Mouse (Mus musculus) myocyte (in vitro differentiated cells): ENCODE measurements at regions not wholly inside any gene's neighbourhood (a gene's known extent, or its start where the extent isn't known, plus 50 kb on each side); places are given as distances from the start of the nearest gene placed in this dataset.

Experiments
- H3K27me3 ChIP-seq: one replicate; pipeline ENCODE4 v1.6.1; 2011; ENCODE audit not compliant: control insufficient read depth, insufficient read depth, insufficient read length
- H3K36me3 ChIP-seq: one replicate; pipeline ENCODE4 v1.6.1; 2011; ENCODE audit not compliant: control insufficient read depth, insufficient read depth
- H3K4me2 ChIP-seq: one replicate; pipeline ENCODE4 v1.6.1; 2011; ENCODE audit warnings: low read depth, control low read depth
- H3K4me3 ChIP-seq: one replicate; pipeline ENCODE4 v1.5.1; 2011; ENCODE audit warnings: mild to moderate bottlenecking, control low read depth, moderate library complexity
- H3K79me2 ChIP-seq: one replicate; pipeline ENCODE4 v1.6.1; 2011; ENCODE audit not compliant: control insufficient read depth, insufficient read depth
- H3ac ChIP-seq: one replicate; pipeline ENCODE4 v1.6.1; 2011; ENCODE audit not compliant: control insufficient read depth, insufficient read length
- CEBPB ChIP-seq: IDR thresholded peaks from 2 replicates; pipeline ENCODE4 v1.6.1; 2011; ENCODE audit warnings: mild to moderate bottlenecking, moderate library complexity; ENCODE audit not compliant: poor library complexity, insufficient read depth, severe bottlenecking
- E2F4 ChIP-seq: IDR thresholded peaks from one replicate; pipeline ENCODE4 v1.6.1; 2011; ENCODE audit warnings: mild to moderate bottlenecking, control low read depth, moderate library complexity; ENCODE audit not compliant: insufficient read depth
- MAX ChIP-seq: IDR thresholded peaks from one replicate; pipeline ENCODE4 v1.6.1; 2011; ENCODE audit warnings: low read depth, mild to moderate bottlenecking, control low read depth
- MYOD1 ChIP-seq, 3 experiments: IDR thresholded peaks; one replicate each; pipeline ENCODE4 v1.6.1; 2011; ENCODE audit warnings: control low read depth in 2 of 3, low read depth in 2 of 3, mild to moderate bottlenecking in 2 of 3, moderate library complexity in 1 of 3; ENCODE audit not compliant: insufficient read length in 2 of 3, control insufficient read depth in 1 of 3
- MYOG ChIP-seq, 3 experiments: IDR thresholded peaks; one replicate each; pipeline ENCODE4 v1.6.1; 2011; ENCODE audit warnings: control low read depth in 2 of 3, low read depth in 2 of 3, mild to moderate bottlenecking in 2 of 3; ENCODE audit not compliant: insufficient read length in 2 of 3, control insufficient read depth in 1 of 3, insufficient read depth in 1 of 3
- POLR2A ChIP-seq: IDR thresholded peaks from one replicate; pipeline ENCODE4 v1.6.1; 2011; ENCODE audit warnings: low read depth, mild to moderate bottlenecking, control low read depth, moderate library complexity; ENCODE audit not compliant: insufficient read length
- POLR2AphosphoS2 ChIP-seq: IDR thresholded peaks from one replicate; pipeline ENCODE4 v1.6.1; 2011; ENCODE audit warnings: low read depth, control low read depth; ENCODE audit not compliant: insufficient read length
- REST ChIP-seq: IDR thresholded peaks from one replicate; pipeline ENCODE4 v1.6.1; 2011; ENCODE audit warnings: mild to moderate bottlenecking, control low read depth, moderate library complexity; ENCODE audit not compliant: insufficient read depth, insufficient read length
- SRF ChIP-seq: IDR thresholded peaks from one replicate; pipeline ENCODE4 v1.6.1; 2011; ENCODE audit warnings: low read depth; ENCODE audit not compliant: control insufficient read depth, insufficient read length
- TCF12 ChIP-seq: IDR thresholded peaks from one replicate; pipeline ENCODE4 v1.6.1; 2011; ENCODE audit warnings: mild to moderate bottlenecking, control low read depth; ENCODE audit not compliant: poor library complexity, insufficient read depth, severe bottlenecking
- TCF3 ChIP-seq: IDR thresholded peaks from one replicate; pipeline ENCODE4 v1.6.1; 2011; ENCODE audit warnings: low read depth, control low read depth; ENCODE audit not compliant: insufficient read length
- USF1 ChIP-seq: IDR thresholded peaks from one replicate; pipeline ENCODE4 v1.6.1; 2011; ENCODE audit warnings: low read depth, mild to moderate bottlenecking, control low read depth, moderate library complexity

GRCm38 (mm10) chr10:66839058-66839457 lies 256.9 kb upstream of the Jmjd1c start:
- Histone ChIP-seq H3K4me2 (no peak overlapping the region), H3K36me3 (no peaks in the 10 kb centered on the region), H3K79me2 (no peaks in the 10 kb centered on the region), H3ac (no peak overlapping the region), H3K27me3 (no peaks in the 10 kb centered on the region), H3K4me3 (no peak overlapping the region)
- TF ChIP-seq REST (no peak), USF1 (no peak), CEBPB (no peak), POLR2A (no peak), MYOG (IDR thresholded peaks at IDR 0.05; ENCODE audit: control insufficient read depth in 1 of 3, insufficient read depth in 1 of 3, insufficient read length in 2 of 3, low read depth in 2 of 3) (no peak), TCF12 (no peak), MAX (no peak), SRF (no peak), POLR2AphosphoS2 (no peak), MYOD1 (IDR thresholded peaks at IDR 0.05; ENCODE audit: control insufficient read depth in 1 of 3, insufficient read length in 2 of 3, low read depth in 2 of 3) (no peak), E2F4 (no peak), TCF3 (no peak)

GRCm38 (mm10) chr10:66843258-66843657 lies 252.7 kb upstream of the Jmjd1c start:
- no peak overlapping the region for H3K4me3 ChIP-seq
- TF ChIP-seq REST (no peak), USF1 (no peak), SRF (no peak), E2F4 (no peak), POLR2AphosphoS2 (no peak), POLR2A (no peak), TCF12 (no peak), TCF3 (no peak), MAX (no peak), CEBPB (no peak), MYOD1 (IDR thresholded peaks at IDR 0.05; ENCODE audit: control insufficient read depth in 1 of 3, insufficient read length in 2 of 3, low read depth in 2 of 3) (no peak), MYOG (IDR thresholded peaks at IDR 0.05; ENCODE audit: control insufficient read depth in 1 of 3, insufficient read depth in 1 of 3, insufficient read length in 2 of 3, low read depth in 2 of 3) (no peak)
- no peaks in the 10 kb centered on the region for H3K36me3 ChIP-seq
- H3K79me2 ChIP-seq: no peaks in the 10 kb centered on the region
- no peak overlapping the region for H3K4me2 ChIP-seq
- no peak overlapping the region for H3ac ChIP-seq
- no peaks in the 10 kb centered on the region for H3K27me3 ChIP-seq

GRCm38 (mm10) chr10:66848778-66849177 lies 247.1 kb upstream of the Jmjd1c start:
- TF ChIP-seq USF1 (no peak), POLR2AphosphoS2 (no peak), TCF3 (no peak), REST (no peak), SRF (no peak), TCF12 (no peak), MYOG (IDR thresholded peaks at IDR 0.05; ENCODE audit: control insufficient read depth in 1 of 3, insufficient read depth in 1 of 3, insufficient read length in 2 of 3, low read depth in 2 of 3) (no peak), POLR2A (no peak), CEBPB (no peak)
- H3K4me3 ChIP-seq: no peak overlapping the region
- no peak overlapping the region for H3K4me2 ChIP-seq
- no peaks in the 10 kb centered on the region for H3K79me2 ChIP-seq
- no peaks in the 10 kb centered on the region for H3K36me3 ChIP-seq
- H3ac ChIP-seq: no peak overlapping the region
- H3K27me3 ChIP-seq: no peaks in the 10 kb centered on the region

GRCm38 (mm10) chr10:66849681-66850080 lies 246.2 kb upstream of the Jmjd1c start:
- Histone ChIP-seq H3K4me2 (peak overlapping the region; percentile 62), H3K4me3 (no peak overlapping the region), H3K36me3 (no peaks in the 10 kb centered on the region), H3K79me2 (no peaks in the 10 kb centered on the region), H3K27me3 (no peaks in the 10 kb centered on the region), H3ac (no peak overlapping the region)
- no peak for TF ChIP-seq SRF
- no peak for TF ChIP-seq MAX
- no peak for TF ChIP-seq POLR2AphosphoS2
- TF ChIP-seq MYOD1 (IDR thresholded peaks at IDR 0.05; ENCODE audit: control insufficient read depth in 1 of 3, insufficient read length in 2 of 3, low read depth in 2 of 3): no peak

GRCm38 (mm10) chr10:66850972-66851478 lies 244.9 kb upstream of the Jmjd1c start:
- TF ChIP-seq MYOG (IDR thresholded peaks at IDR 0.05; ENCODE audit: control insufficient read depth in 1 of 3, insufficient read depth in 1 of 3, insufficient read length in 2 of 3, low read depth in 2 of 3): no peak
- TF ChIP-seq TCF3: no peak
- TF ChIP-seq POLR2AphosphoS2: no peak
- TF ChIP-seq CEBPB: 0 out of 2 replicates have a peak, but pooled peaks have one; percentile 19
- TF ChIP-seq SRF: no peak
- TF ChIP-seq MYOD1 (IDR thresholded peaks at IDR 0.05; ENCODE audit: control insufficient read depth in 1 of 3, insufficient read length in 2 of 3, low read depth in 2 of 3): peak in 1 of 3 experiments; percentile 39
- Histone ChIP-seq H3K36me3 (no peaks in the 10 kb centered on the region), H3K79me2 (no peaks in the 10 kb centered on the region), H3ac (no peak overlapping the region), H3K4me3 (no peak overlapping the region), H3K4me2 (peak overlapping the region; percentile 41), H3K27me3 (no peaks in the 10 kb centered on the region)
